Mouse (Mus musculus): ENCODE results near the gene Phkg2.

GRCm38 (mm10) chr7:127626471-127626870, 53.3 kb downstream of the Phkg2 start:
- TF ChIP-seq POLR2A (IDR thresholded peaks at IDR 0.05; ENCODE audit: insufficient read length, low read depth) (no peak), MAX (IDR thresholded peaks at IDR 0.05; ENCODE audit: low read depth) (no peak), USF1 (IDR thresholded peaks at IDR 0.05; ENCODE audit: low read depth) (no peak), E2F4 (IDR thresholded peaks at IDR 0.05; ENCODE audit: insufficient read depth) (no peak), TCF12 (IDR thresholded peaks at IDR 0.05; ENCODE audit: insufficient read depth, poor library complexity, severe bottlenecking) (no peak), MYOD1 (IDR thresholded peaks at IDR 0.05; ENCODE audit: control insufficient read depth in 1 of 3, insufficient read length in 2 of 3, low read depth in 2 of 3) (no peak), CEBPB (IDR thresholded peaks at IDR 0.05; ENCODE audit: insufficient read depth, poor library complexity, severe bottlenecking) (no peak)
